Mouse (Mus musculus): ENCODE measurements around the gene Fabp3.

The Fabp3 gene

DNA sequence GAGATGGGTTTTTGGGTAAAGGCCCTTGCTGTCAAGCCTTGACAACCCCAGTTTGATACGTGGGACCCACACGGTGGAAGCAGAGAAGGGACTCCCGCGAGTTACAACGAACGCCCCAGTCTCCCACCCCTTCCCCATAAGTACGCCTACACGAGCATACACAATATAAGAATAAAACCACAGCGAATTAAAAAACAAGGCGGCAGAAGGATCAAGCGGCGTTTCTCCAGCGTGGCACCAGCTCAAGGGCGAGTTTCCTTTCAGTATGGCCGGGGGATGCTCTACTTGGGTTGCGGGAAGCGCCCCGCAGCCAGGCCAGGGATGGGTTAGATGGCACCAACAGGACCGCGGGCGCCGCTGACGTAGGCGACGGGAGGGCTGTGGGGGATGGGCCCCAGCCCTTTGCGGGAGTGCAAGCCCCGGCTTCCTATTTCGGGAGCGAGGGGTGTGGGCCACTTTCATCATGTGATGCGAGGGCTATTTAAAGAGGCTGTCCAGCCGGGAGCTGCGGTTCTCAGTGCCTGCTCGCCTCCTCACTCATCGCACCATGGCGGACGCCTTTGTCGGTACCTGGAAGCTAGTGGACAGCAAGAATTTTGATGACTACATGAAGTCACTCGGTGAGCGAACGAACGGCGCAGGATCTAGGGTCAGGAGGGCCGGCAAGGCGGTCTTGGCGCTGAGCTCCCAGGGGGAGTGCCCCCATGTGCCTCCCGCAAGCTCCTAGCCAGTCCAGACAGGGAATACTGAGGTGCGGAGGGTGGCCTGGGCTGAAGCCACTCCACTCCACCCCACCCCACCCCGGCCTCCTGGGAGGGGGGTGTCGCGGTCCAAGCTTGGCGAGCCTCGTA is at the start of gene Fabp3, which contains the start of gene Gm10570:
TSS of gene Fabp3 (plus strand) at position 365 of the 851 bp plus-strand sequence.
TSS of gene Gm10570 (minus strand) at position 444 of the 851 bp plus-strand sequence.
- DNase-seq: peak; percentile 82

- no peak for DNase-seq
Measured at GRCm38 (mm10) chr4:130260406-130260805, 48.0 kb upstream of the Fabp3 start.

DNA sequence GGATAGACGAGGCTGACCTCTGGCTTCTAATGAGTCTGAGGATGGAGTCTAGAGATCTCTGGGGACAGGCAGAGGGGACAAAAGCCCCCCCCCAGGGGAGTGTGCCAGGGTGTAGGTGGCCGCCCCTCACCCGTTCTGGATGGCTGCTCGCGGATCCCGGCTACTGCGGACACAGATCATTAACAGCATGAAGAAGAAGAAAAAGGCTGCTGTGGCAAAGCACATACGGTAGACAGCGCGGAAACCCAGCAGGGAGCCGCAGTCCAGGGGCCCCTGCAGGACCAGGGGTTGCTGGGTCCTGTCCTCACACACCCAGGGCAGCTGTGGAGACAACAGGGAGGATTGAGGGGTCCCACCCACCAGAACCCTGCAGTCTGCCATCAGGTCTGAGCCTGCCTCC is 44.3 kb upstream of the Fabp3 start:
- DNase-seq: no peak

DNA sequence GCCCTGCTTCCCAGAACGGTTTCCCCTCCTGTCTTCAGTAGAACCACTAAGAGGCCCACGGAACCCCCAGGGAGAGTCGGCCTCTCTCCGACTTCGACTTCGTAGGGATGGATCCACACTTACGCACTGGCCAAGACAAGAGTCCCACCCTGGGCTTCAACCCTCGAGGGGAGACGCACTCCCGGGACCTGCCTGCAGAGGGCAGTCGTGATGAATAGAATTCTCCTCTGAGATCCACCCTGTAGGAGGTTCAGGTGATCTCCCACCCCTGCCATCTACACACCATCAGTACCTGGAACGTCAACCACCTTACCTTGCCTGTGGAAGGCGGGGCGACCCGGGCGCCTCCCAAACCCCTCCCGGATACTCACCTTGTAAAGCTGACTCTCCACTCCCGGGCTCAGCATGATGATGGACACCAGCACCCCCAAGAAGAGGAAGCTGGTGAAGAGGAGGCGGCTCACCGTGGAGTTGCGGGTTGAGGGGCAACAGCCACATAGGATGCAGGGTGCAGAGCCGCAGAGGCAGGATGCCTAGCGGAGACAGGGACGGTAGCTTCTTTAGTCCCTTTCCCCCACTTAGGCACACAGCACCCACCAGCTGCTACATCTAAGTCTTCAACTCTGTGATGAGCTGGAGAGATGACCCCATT is 43.6 kb upstream of the Fabp3 start:
- peak; percentile 41 for DNase-seq

- no peak for DNase-seq
Measured at GRCm38 (mm10) chr4:130266601-130267000, 41.8 kb upstream of the Fabp3 start.

- DNase-seq: no peak
Measured at GRCm38 (mm10) chr4:130267069-130267468, 41.3 kb upstream of the Fabp3 start.

DNA sequence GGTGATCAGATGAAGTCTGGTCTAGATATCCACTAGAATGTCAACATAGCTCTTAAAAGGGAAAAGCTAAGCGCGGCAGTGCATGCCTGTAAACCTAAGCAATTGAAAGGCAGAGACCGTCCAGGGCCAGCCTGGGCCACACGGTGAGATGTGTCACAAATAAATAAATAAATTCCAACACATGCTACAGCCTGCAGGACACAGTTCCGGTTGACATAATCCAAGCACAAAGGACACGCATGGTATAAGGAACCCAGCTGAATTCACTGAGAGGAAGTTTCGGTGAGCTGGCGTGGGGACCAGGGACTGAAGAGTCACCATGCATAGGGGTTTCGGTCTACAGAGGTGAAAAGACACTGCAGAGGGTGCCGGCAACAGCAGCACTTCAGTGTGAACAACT is 39.7 kb upstream of the Fabp3 start:
- no peak for DNase-seq

DNA sequence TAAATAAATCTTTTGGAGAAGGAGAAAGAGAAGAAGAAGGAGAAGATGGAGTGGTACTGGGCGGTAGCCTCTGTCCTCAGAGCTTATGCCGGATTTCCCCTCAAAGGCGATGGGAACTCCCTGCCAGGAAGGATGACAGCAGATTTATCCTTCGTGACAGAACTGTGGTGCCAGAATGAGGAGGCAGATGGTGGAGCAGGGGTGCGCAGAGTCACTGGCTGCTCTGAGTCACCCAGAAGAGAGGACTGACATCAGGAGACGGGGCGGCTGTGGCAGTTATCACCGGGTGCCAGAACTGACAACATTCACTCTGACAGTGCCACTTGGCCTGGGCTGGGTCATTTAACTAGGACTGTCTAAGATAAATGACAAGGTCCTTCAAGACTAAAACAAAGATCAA is 38.3 kb upstream of the Fabp3 start:
- DNase-seq: peak; percentile 66

GRCm38 (mm10) chr4:130270611-130271347 is 37.6 kb upstream of the Fabp3 start:
- DNase-seq: peak; percentile 59

DNA sequence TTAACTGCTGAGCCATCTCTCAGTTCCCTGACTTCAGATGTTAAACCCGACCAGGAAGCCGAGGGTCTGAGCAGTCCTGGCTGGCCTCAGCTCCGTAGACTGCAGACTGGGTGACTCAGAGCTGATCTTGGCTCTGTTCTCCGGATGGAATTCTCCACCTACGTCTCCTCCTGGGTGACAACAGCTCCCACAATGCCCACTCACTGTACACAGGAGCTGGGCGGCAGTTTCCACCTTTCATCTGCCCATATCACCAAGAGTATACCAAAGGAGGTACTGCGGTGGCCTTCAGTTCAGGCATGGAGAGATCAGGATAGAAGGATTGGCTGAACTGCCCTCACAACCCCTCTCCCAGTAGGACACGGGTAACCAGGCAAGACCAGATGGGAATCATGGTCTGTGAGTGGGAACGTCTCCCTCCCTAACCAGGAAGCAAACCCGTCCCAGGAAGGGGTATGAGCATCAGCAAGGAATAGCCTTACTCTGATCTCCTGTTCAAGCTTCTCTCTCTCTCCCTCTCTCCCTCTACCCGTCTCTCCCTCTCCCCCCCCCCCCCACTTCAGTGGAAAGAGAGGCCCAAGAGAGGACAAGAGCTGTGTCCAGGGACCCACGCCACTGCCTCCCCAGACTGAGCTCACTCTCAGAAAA is 34.6 kb upstream of the Fabp3 start:
- peak; percentile 63 for DNase-seq

GRCm38 (mm10) chr4:130274346-130275015 is 33.9 kb upstream of the Fabp3 start:
- no peak for DNase-seq

GRCm38 (mm10) chr4:130275016-130275822 is 33.2 kb upstream of the Fabp3 start:
- DNase-seq: no peak

- no peak for DNase-seq
Measured at GRCm38 (mm10) chr4:130275823-130276105, 32.6 kb upstream of the Fabp3 start.

DNA sequence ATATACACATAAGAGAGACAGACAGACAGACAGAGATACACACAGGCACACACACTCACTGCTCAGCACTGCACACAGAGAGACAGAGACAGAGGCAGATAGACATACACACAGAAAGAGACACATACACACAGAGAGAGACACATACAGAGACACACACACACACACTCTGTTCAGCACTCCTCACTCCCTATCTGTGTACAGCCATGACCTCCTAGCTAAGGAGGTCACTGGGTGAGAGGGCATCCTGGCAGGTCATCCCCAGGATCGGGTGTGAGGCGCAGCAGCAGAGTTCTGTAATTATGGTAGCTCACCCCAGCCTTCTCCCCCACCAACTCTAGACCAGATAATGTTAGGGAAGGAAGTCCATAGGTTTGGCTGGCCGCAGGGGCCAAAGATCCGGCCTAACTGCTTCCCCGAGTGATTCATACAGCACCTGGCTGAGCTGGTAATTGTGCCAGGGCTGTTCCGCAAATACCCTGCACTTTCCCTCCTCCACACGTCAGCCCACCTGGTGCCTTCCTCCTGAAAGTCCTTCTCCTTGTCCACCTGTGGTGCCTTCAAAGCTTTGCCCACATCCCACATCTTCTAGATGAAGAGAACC is 31.7 kb upstream of the Fabp3 start:
- no peak for DNase-seq

- DNase-seq: no peak
Measured at GRCm38 (mm10) chr4:130279105-130279504, 29.3 kb upstream of the Fabp3 start, which contains the start of gene Serinc2. TSS of gene Serinc2 (minus strand) at chr4:130279205.

DNA sequence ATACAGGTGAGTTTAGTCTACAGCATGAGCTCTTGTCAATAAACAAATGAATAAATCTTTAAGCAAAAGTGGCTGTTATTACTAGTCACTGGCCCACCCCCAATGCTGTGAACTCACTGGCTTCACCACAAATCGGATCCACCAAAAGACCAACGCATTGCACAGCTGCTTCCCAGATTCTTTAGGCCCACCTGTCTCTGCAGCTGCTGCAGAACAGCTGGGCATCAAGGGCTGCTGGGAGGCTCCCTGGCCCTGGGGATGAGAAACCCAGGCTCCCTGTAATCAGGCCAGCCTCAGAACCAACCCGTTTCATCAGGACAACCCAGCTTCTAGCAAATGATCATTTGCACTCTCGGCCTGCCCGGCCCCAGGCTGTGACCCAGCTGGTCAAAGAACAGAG is 25.5 kb upstream of the Fabp3 start:
- DNase-seq: no peak

DNA sequence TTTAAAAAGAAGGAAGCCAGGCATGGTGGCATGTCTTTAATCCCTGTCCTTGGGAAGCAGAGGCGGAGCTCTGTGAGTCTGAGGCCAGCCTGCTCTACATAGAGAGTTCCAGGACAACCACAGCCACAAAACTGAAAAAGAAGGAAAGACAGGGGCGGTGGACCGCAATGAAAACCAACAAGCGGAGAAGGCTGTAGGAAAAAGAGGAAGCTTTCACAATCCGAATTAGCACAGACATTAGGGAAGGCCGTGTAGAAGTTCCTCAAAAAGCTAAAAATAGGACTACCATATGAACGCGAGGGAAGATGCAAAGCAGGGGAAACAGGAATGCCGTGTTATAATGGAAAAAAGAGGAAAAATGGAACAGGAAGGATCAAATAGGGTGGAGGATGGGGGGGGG is 24.6 kb upstream of the Fabp3 start:
- no peak for DNase-seq

GRCm38 (mm10) chr4:130286531-130286930 is 21.9 kb upstream of the Fabp3 start:
- no peak for DNase-seq

GRCm38 (mm10) chr4:130289824-130290223 is 18.6 kb upstream of the Fabp3 start:
- no peak for DNase-seq

GRCm38 (mm10) chr4:130292271-130292670 is 16.1 kb upstream of the Fabp3 start:
- DNase-seq: peak; percentile 54

DNA sequence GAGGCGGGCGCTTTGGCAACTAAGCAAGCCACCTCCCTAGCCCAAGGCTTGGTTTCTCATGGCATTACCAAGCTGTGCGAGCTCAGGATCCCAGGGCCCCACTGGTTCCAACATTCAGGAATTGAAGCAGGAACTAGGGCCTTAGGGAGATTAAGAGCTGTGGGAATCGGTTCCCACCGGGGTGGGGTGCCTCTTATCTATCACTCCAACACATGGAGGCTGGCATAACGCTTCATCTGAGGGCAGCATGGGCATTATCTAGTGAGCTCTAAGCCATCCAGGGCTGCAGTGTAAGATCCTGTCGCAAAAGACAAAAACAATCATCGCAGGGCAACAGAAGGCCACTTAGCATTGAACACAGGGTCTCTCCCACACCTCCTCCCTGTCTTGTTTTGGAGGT is 13.9 kb upstream of the Fabp3 start:
- DNase-seq: no peak
